Mouse (Mus musculus) liver, embryonic 14.5 days (tissue): ENCODE measurements around the gene Ltb4r1.

Source experiments
- CTCF ChIP-seq: IDR thresholded peaks from 2 replicates; pipeline ENCODE4 v1.5.1; 2016; ENCODE audit warnings: antibody characterized with exemption, low read depth, control low read depth
- EP300 ChIP-seq: IDR thresholded peaks from 2 replicates; pipeline ENCODE4 v1.6.1; 2016; ENCODE audit warnings: antibody characterized with exemption, low read depth

- TF ChIP-seq CTCF = no peak
- TF ChIP-seq EP300 = no peak
Measured at GRCm38 (mm10) chr14:55783171-55783957, 17.6 kb downstream of the Ltb4r1 start.
